Mouse (Mus musculus) Patski (cell line): ENCODE data around the gene Gm20388. TPM values are rescaled to one million over a fixed set of nuclear protein-coding genes. Genes with fewer than 3 reads are reported as not detected.

ENCODE experiments used
- ATAC-seq: fragments of 100-300 bp; one replicate; pipeline ENCODE4 v1.8.0; 2021
- CTCF ChIA-PET: fragments of 350-600 bp; sonication (Branson Sonifier 250); formaldehyde crosslinking; loops from one replicate; lab custom pipeline; 2022; ENCODE audit warnings: inconsistent platforms; lab: Charles Lee
- POLR2A ChIA-PET: fragments of 350-600 bp; sonication (Branson Sonifier 250); formaldehyde crosslinking; loops from one replicate; lab custom pipeline; 2022; ENCODE audit warnings: antibody characterized with exemption, inconsistent platforms; lab: Charles Lee
- DNase-seq: peaks from one replicate; pipeline ENCODE4 v3.0.0-alpha.2; 2011; ENCODE audit warnings: low read depth, low spot score
- H3K27me3 ChIP-seq: fragments of 371-371 bp; one replicate; pipeline ENCODE4 v1.5.1; 2021
- CTCF ChIP-seq: fragments of 100-300 bp; IDR thresholded peaks from one replicate; pipeline ENCODE4 v1.5.1; 2021
- in situ Hi-C: fragments of 300-500 bp; cut with MboI; formaldehyde crosslinking; loops from 3 replicates; pipeline ENCODE4 v1.11.1; 2018; ENCODE audit warnings: low pct_unique_long_range_greater_than_20kb, mixed read lengths
- polyA plus RNA-seq: library from polyadenylated mRNA; unstranded; gene quantifications from one replicate; pipeline ENCODE4 v1.2.3, GENCODE M21; 2021

The Gm20388 gene
- polyA plus RNA-seq, 1 experiment from 2014 or later, result 86.7 TPM

DNA sequence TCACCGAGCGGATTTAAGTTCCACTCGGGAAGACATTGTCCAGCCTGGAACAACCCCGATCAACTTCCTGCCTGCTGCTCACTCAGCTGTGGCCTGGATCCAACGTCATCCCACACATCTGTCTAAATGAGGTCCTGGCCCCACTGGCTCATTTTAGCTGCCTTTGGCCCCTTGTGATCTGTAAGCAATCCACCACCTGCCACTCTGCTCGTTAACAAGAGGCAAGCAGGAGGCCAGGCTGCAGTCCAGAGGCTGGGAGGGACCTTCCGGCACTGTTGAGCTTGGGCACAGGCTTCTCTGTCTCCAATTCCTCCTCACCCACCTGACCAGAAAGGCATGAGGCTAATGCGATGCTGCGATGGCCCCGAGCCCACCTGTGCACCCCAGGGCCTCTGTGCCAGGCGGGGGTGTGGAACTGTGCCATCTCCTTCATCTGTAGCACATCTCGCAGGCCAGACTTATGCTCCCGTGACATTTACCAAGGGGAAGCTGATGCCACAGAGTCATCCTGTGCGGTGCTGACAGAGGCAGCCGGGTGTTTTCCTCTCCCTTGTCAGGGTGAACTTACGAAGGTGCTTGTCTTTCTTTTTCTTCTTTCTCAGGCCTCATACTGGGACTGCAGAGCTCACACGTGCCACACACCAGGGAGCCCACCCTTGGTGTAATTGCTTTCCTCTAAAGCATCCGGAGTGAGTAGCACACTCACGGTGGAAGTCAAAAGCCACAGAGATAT lies 157.5 kb downstream of the Gm20388 start:
- POLR2A ChIA-PET, result interaction anchor here (0.6 to 0.7 kb wide), 2 partner anchors 36 to 647 kb away, joined by 3 to 5 read pairs; no protein-coding TSS in a partner anchor
- in situ Hi-C loops, result no loop called here
- DNase-seq (no peak), ATAC-seq (no peak)
- no peak for TF ChIP-seq CTCF
- CTCF ChIA-PET, result interaction anchor here (1.0 to 1.4 kb wide), 3 partner anchors 47 to 124 kb away, joined by 3 read pairs; no protein-coding TSS in a partner anchor
- no peaks in the 10 kb centered on the region for H3K27me3 ChIP-seq

DNA sequence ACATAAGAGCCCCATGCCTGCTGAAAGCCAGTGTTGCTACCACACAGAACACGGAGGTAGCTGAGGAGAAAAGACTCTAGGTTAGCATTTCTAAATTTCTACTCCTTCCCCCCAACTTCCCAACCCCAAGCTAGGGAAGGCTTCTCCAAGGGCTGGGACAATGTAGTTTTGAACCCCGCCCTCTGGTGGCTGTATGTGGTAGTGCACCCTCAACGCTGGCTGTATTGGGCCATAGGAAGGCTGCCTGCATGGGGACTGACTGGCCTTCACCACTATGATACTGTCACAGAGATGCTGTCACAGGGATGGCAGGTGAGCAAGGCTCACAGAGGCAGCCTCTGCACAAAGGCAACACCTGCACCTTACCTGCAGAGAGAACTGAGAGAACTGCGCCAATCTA lies 161.0 kb downstream of the Gm20388 start:
- in situ Hi-C loops, result no loop called here
- no peak for TF ChIP-seq CTCF
- H3K27me3 ChIP-seq, result no peaks in the 10 kb centered on the region
- ATAC-seq, result no peak
- POLR2A ChIA-PET, result no interaction called here
- CTCF ChIA-PET, result interaction anchor here (1.0 to 3.5 kb wide), 5 partner anchors 13 to 127 kb away, joined by 3 to 15 read pairs (median 5); no protein-coding TSS in a partner anchor
- no peak for DNase-seq

DNA sequence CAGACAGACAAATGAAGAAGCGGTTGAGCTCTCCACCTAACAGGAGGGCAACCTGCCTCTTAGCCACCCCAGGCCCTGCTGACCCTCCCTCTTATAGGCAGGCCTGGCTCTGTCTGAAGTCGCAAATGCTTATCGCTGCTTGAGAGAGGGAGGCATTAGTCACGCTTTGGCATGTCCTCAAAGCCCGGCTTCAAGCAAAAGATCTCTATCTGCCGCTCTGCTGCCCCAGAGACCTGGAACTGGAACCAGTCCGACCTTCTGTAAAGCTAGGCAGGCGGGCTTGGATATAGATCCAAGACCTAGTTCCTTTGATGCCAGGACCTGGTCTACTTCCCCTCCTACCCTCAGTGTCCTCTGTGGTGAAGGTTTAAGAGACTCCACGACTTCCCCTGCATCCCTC lies 161.6 kb downstream of the Gm20388 start:
- ChIA-PET POLR2A (no interaction called here), CTCF (interaction anchor here (1.0 to 3.5 kb wide), 4 partner anchors 29 to 128 kb away, joined by 3 to 15 read pairs (median 4); no protein-coding TSS in a partner anchor)
- no peak for DNase-seq
- no peaks in the 10 kb centered on the region for H3K27me3 ChIP-seq
- no peak for ATAC-seq
- no peak for TF ChIP-seq CTCF
- in situ Hi-C loops, result no loop called here

DNA sequence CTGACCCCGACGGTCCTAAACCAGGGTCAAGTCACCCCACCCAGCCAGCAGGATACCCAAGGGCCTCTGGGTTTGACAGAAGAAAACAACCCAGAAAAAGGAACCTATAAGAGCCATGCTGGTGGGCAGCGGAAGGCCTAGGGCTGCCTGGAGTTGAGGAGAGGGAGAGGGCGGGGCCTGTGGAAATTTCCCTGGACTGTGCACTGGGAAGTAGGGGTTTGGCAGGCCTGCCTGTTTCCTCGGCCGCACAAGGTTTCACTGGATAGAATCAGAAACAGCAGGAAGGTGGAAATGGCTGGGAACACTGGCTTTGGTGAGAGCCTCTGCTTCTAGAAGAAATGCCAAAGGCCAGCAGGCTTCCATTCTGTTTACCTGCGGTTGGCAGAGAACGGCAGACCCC lies 162.2 kb downstream of the Gm20388 start:
- POLR2A ChIA-PET, result no interaction called here
- DNase-seq (no peak), ATAC-seq (no peak)
- H3K27me3 ChIP-seq, result no peaks in the 10 kb centered on the region
- in situ Hi-C loops, result no loop called here
- TF ChIP-seq CTCF, result no peak
- CTCF ChIA-PET, result interaction anchor here (3.5 kb wide), 1 partner anchor 128 kb away, joined by 15 read pairs; no protein-coding TSS in a partner anchor

DNA sequence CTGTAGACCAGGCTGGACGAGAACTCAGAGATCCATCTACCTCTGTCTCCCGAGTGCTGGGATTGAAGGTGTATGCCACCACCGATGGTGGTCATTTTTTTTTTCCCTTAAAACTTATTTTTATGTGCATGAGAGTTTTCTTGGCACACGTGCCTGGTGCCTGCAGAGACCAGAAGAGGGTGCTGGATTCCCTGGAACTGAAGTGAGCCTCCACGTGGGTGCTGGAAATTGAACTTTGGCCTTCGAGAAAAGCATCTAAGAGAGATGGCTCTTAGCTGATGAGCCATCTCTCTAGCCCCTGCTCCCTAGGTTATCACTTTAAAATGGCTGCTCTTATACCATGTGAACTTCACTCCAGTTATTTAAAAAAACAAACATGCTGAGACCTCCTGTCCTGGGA lies 163.9 kb downstream of the Gm20388 start:
- CTCF ChIA-PET, result interaction anchor here (0.8 to 1.5 kb wide), 2 partner anchors 113 to 128 kb away, joined by 3 read pairs; no protein-coding TSS in a partner anchor
- ATAC-seq (no peak), DNase-seq (no peak)
- no peaks in the 10 kb centered on the region for H3K27me3 ChIP-seq
- in situ Hi-C loops, result no loop called here
- no peak for TF ChIP-seq CTCF
- POLR2A ChIA-PET, result no interaction called here

DNA sequence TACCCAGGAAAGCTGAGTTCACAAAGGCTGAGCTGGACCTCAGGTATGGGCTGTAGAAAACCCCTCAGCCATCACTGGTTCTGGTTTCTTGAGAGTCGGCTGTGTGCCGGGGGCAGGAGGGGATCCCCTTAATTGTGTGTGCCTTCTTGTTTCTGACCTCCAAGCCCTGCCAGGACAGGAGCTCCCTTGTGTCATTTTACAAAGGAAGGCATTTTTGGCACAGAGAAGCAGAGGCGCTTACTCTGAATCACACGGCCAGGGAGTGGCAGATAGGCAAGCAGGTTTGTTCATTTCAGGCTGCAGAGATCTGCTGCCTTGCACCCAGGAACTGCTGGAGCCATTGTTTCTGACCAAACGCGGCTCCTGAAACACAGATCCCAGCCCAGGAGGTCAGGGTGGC lies 164.7 kb downstream of the Gm20388 start:
- ATAC-seq, result no peak
- ChIA-PET POLR2A (interaction anchor here (1.3 kb wide), 1 partner anchor 20 kb away, joined by 3 read pairs; no protein-coding TSS in a partner anchor), CTCF (interaction anchor here (0.8 to 2.1 kb wide), 3 partner anchors 114 to 132 kb away, joined by 3 to 7 read pairs (median 3); no protein-coding TSS in a partner anchor)
- no peak for TF ChIP-seq CTCF
- no peaks in the 10 kb centered on the region for H3K27me3 ChIP-seq
- no peak for DNase-seq
- in situ Hi-C loops, result loop anchor here (5.0 to 25.0 kb wide), 2 partner anchors 128 to 388 kb away; no protein-coding TSS in a partner anchor

DNA sequence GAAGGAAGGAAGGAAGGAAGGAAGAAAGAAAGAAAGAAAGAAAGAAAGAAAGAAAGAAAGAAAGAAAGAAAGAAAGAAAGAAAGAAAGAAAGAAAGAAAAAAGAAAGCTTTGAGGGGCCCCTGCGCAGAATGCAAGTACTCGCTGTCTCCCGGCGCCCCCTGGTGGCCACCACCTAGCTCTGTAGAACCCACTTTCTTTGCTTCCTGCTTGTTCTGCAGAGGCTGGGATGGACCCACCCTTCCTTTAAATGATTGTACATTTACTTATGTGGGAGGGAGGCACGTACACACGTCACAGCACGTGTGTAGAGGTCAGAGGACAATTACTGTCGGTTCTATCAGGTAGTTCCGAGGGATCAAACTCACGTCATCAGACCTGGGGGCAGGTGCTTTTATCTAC lies 167.4 kb downstream of the Gm20388 start:
- in situ Hi-C loops, result loop anchor here (5.0 to 25.0 kb wide), 2 partner anchors 131 to 391 kb away; no protein-coding TSS in a partner anchor
- DNase-seq (no peak), ATAC-seq (no peak)
- no peaks in the 10 kb centered on the region for H3K27me3 ChIP-seq
- CTCF ChIA-PET, result interaction anchor here (0.6 to 0.7 kb wide), 3 partner anchors 13 to 133 kb away, joined by 3 read pairs; no protein-coding TSS in a partner anchor
- no peak for TF ChIP-seq CTCF
- POLR2A ChIA-PET, result no interaction called here

DNA sequence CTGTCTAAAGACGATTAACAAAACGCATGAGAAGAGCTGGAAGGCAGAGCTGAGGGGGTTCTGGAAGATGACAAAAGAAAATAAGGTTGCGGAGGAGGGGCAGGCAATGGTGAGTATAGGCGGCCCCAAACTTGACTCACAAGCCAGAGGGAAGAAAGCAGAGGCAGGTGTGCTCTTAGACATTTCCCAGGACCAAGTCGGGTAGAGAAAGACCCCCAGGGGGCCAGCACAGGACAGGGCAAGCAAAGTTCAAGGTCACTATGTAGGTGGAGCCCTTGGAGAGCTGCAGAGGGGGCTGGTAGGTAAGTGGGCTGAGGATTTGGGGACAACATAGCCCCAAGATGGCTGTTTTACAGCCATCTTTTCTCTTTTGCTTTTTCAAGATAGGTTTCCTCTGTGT lies 168.7 kb downstream of the Gm20388 start:
- H3K27me3 ChIP-seq, result no peaks in the 10 kb centered on the region
- no peak for TF ChIP-seq CTCF
- ATAC-seq (no peak), DNase-seq (no peak)
- in situ Hi-C loops, result loop anchor here (5.0 to 25.0 kb wide), 2 partner anchors 132 to 392 kb away; no protein-coding TSS in a partner anchor
- ChIA-PET CTCF (interaction anchor here (0.9 to 1.4 kb wide), 2 partner anchors 13 to 64 kb away, joined by 3 read pairs; no protein-coding TSS in a partner anchor), POLR2A (no interaction called here)

DNA sequence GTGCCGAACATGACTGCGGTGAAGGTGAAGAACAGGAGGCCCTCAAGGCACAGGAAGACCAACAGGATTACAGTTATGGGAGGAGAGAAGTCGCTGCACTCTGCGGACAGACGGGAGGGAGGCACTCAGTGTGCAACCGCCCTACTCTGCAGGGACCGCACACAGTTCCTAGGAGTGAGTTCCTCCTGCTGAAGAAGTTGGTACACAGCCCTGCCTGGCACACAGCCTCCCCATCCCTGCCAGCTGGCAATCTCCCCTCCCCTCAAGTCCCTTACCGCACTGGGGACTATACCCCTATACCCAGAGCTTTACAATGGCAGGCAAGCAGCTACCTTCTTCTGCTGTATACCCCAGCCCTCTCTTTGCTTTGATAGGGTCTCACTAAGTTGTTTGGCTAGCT lies 172.6 kb downstream of the Gm20388 start:
- ChIA-PET POLR2A (no interaction called here), CTCF (no interaction called here)
- no peak for ATAC-seq
- in situ Hi-C loops, result loop anchor here (5.0 to 25.0 kb wide), 2 partner anchors 301 to 396 kb away; no protein-coding TSS in a partner anchor
- TF ChIP-seq CTCF, result no peak
- H3K27me3 ChIP-seq, result no peaks in the 10 kb centered on the region
- DNase-seq, result no peak

DNA sequence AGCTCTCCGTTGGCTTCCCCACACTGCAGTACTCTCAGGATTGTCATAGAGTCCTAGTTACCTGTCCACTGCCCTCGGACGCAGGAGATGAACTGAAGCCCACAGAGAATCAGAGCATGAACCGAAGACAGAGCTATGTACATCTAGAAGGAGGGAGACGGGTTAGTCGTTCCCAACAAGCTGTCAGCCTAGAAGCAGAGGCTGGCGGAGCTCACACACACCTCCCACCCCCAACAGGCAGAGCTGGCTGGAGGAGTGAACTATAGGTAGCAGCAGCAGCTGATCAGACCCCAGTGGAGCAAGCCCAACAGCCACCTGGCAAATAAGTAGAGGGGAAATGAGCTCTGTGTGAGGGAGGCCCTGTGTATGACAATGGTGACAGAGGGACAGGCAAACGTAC lies 174.1 kb downstream of the Gm20388 start:
- TF ChIP-seq CTCF, result no peak
- in situ Hi-C loops, result loop anchor here (5.0 to 25.0 kb wide), 2 partner anchors 302 to 397 kb away; no protein-coding TSS in a partner anchor
- ChIA-PET POLR2A (no interaction called here), CTCF (interaction anchor here (1.2 kb wide), 1 partner anchor 126 kb away, joined by 3 read pairs; no protein-coding TSS in a partner anchor)
- ATAC-seq, result no peak
- no peak for DNase-seq
- H3K27me3 ChIP-seq, result no peaks in the 10 kb centered on the region

DNA sequence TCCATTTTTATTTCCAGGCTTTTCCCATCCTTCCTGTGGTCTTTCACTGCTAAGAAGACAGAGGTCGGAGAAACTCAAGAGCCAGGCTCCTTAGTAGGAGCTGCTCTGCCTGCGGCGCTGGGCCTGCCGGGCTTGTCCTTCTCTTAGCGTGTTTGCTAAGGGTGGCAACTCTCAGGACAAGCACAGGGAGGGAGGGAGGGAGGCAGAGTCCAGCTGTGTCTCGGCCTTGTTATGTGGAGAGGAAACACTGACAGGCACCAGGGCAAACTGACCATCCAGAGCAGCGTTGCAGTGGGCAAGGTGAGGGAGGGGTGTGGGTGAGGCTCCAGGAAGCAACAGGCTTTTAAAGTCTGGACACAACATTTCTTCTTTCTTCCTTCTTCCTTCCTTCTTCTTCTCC lies 178.9 kb downstream of the Gm20388 start:
- no peak for DNase-seq
- no peak for TF ChIP-seq CTCF
- H3K27me3 ChIP-seq, result no peaks in the 10 kb centered on the region
- in situ Hi-C loops, result loop anchor here (25.0 kb wide), 1 partner anchor 402 kb away; no protein-coding TSS in a partner anchor
- ChIA-PET CTCF (interaction anchor here (1.2 kb wide), 1 partner anchor 139 kb away, joined by 3 read pairs; no protein-coding TSS in a partner anchor), POLR2A (no interaction called here)
- no peak for ATAC-seq
